Mouse (Mus musculus) heart, embryonic 12.5 days (tissue): ENCODE results near the gene Gng12. TPM values are rescaled to one million over a fixed set of nuclear protein-coding genes. Genes with fewer than 3 reads are reported as not detected.
"Not testable (repeated sequence)": the region's sequence is repeated elsewhere in the genome, so short reads cannot be mapped to it uniquely, and the experiment has no call there.

ENCODE experiments used
- ATAC-seq: fragments of 200-750 bp; cut with Nextera tagmentation; 2 replicates; pipeline ENCODE4 v1.8.0; 2017; ENCODE audit warnings: moderate TSS enrichment, moderate library complexity; ENCODE audit not compliant: insufficient number of reproducible peaks, low FRiP score
- H3K27ac ChIP-seq: fragments of 300-500 bp; sonication (generic); 2 replicates; pipeline ENCODE4 v1.5.1; 2016; ENCODE audit warnings: mild to moderate bottlenecking, moderate library complexity; ENCODE audit not compliant: poor library complexity, severe bottlenecking
- H3K27me3 ChIP-seq: fragments of 300-500 bp; sonication (generic); replicated peaks from 2 replicates; pipeline ENCODE4 v1.6.1; 2016; ENCODE audit warnings: mild to moderate bottlenecking, moderate library complexity
- H3K36me3 ChIP-seq: fragments of 300-500 bp; sonication (generic); 2 replicates; pipeline ENCODE4 v1.6.1; 2016; ENCODE audit warnings: mild to moderate bottlenecking, moderate library complexity
- H3K4me1 ChIP-seq: fragments of 300-500 bp; sonication (generic); replicated peaks from 2 replicates; pipeline ENCODE4 v1.6.1; 2016; ENCODE audit warnings: mild to moderate bottlenecking
- H3K4me2 ChIP-seq: fragments of 300-500 bp; sonication (generic); 2 replicates; pipeline ENCODE4 v1.6.1; 2016; ENCODE audit warnings: mild to moderate bottlenecking, moderate library complexity
- H3K4me3 ChIP-seq: fragments of 300-500 bp; sonication (generic); 2 replicates; pipeline ENCODE4 v1.5.1; 2016; ENCODE audit warnings: mild to moderate bottlenecking
- H3K9ac ChIP-seq: fragments of 300-500 bp; sonication (generic); 2 replicates; pipeline ENCODE4 v1.6.1; 2016; ENCODE audit warnings: mild to moderate bottlenecking, moderate library complexity
- H3K9me3 ChIP-seq: fragments of 300-500 bp; sonication (generic); replicated peaks from 2 replicates; pipeline ENCODE4 v1.6.1; 2016; ENCODE audit warnings: mild to moderate bottlenecking, moderate library complexity
- WGBS: fragments of 180-500 bp; shearing (Covaris S2); methylation state at CpG from one replicate; pipeline ENCODE4 v1.1.7; 2016; 5-methylcytosine and 5-hydroxymethylcytosine counted together
- polyA plus RNA-seq: library from polyadenylated mRNA; unstranded; fragments of >200 nt; fragmentation: Nextera tagmentation; extraction: Ambion mirVana; gene quantifications from 2 replicates; pipeline ENCODE4 v1.2.1, GENCODE M21; 2016

The Gng12 gene
- polyA plus RNA-seq, 1 experiment from 2014 or later = 73.7 TPM

DNA sequence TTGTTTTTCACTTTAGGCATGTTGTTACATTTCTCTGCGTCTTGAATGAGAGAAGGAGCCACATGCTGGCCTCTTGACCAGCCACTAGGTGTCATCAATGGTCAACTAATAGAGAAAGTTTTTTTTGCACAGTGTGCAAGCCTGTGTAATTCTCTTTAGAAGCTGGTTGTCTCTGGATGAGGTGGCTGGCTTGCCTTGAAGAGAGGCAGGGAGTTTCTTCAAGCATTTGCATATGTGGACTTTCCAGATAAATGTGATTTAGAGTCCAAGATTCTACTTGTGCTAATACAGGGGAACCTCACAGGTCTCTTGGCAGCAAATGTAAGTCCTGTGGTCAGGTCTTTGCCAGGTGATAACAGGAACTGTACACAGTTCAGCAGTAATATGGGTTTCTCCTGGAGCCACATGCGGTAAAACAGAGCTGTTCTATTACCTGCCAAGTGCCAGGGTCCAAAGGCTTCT lies 66.4 kb downstream of the Gng12 start:
- peak; percentile 61; the same call in 1 of the 2 replicates for ATAC-seq
- no peaks in the 10 kb centered on the region for H3K9me3 ChIP-seq
- H3K4me3 ChIP-seq = no peak overlapping the region
- H3K4me1 ChIP-seq = peaks cover 56% of the 10 kb centered on the region
- H3K9ac ChIP-seq = no peak overlapping the region
- no peak overlapping the region for H3K4me2 ChIP-seq
- no peak overlapping the region for H3K27ac ChIP-seq
- 19% methylated on average over 2 of the region's 2 CpGs for WGBS
- H3K27me3 ChIP-seq = no peaks in the 10 kb centered on the region
- H3K36me3 ChIP-seq = no peaks in the 10 kb centered on the region

GRCm38 (mm10) chr6:66963068-66963467 lies 66.9 kb downstream of the Gng12 start:
- 76% methylated on average over 1 of the region's 1 CpGs for WGBS
- Histone ChIP-seq H3K27me3 (no peaks in the 10 kb centered on the region), H3K9ac (no peak overlapping the region), H3K4me2 (no peak overlapping the region), H3K36me3 (no peaks in the 10 kb centered on the region), H3K4me1 (peaks cover 60% of the 10 kb centered on the region), H3K27ac (no peak overlapping the region), H3K9me3 (no peaks in the 10 kb centered on the region), H3K4me3 (no peak overlapping the region)
- no peak for ATAC-seq

DNA sequence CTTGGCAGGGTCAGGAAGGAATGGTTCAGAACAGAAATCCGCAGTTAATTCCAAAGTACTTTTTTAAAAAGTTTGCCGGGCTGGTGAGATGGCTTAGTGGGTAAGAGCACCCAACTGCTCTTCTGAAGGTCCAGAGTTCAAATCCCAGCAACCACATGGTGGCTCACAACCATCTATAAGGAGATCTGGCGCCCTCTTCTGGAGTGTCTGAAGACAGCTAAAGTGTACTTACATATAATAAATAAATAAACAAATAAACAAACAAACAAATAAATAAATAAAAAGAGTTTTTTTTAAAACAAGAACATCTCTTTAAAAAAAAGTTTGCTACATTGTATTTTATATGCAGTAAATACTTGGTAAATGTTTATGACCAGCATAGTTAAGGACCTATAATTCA lies 67.5 kb downstream of the Gng12 start:
- not testable (repeated sequence) for H3K4me2 ChIP-seq, H3K9ac ChIP-seq, H3K27ac ChIP-seq, H3K36me3 ChIP-seq, H3K27me3 ChIP-seq, H3K4me3 ChIP-seq, ATAC-seq, H3K9me3 ChIP-seq
- H3K4me1 ChIP-seq = peaks cover 63% of the 10 kb centered on the region
- WGBS = 77% methylated on average over 3 of the region's 3 CpGs

DNA sequence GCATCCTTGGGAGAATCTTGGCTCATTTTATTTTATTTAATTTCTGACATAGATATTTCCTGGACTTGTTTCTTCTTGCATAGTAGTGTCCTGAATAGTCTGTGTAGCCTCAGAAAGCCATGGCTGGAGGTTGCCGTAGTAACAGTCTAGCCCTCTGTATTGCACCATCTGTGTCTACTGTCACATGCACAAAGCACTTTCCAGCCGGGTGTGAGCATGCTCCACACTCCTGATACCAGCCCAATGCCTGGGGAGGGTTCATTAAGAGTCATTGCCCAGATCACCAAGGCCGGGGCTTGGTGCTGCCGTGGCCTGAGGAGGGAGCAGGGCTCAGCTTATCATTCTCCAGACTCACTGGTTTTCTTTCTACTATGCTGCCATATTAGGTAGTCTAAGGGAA lies 68.0 kb downstream of the Gng12 start:
- no peak for ATAC-seq

DNA sequence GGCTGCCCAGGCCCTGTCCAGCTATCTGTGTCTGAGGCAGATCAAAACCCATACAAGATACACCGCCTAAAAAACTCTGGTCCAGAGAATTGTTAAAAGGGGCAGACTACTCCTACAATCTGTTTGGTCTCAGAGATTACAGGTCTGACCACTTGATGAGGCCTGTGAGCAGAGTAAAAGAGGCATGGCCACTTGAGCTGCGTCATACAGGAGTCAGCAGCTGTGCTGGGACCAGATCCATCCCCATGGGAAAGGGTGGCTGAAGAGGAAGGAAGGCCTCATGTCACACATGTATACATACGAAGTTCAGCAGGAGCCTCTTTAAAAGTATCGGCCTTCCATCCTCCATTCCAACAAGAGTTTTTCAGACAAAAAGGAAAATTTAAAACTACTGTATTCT lies 69.0 kb downstream of the Gng12 start:
- H3K4me3 ChIP-seq = no peak overlapping the region
- H3K27ac ChIP-seq = no peak overlapping the region
- H3K9me3 ChIP-seq = no peaks in the 10 kb centered on the region
- H3K4me2 ChIP-seq = no peak overlapping the region
- no peaks in the 10 kb centered on the region for H3K27me3 ChIP-seq
- ATAC-seq = no peak
- WGBS = 65% methylated on average over 4 of the region's 4 CpGs
- peaks cover 58% of the 10 kb centered on the region for H3K4me1 ChIP-seq
- H3K9ac ChIP-seq = no peak overlapping the region
- H3K36me3 ChIP-seq = no peaks in the 10 kb centered on the region

More for the DNA sequence above, 68.0 kb downstream of the Gng12 start:
- Histone ChIP-seq H3K27ac (no peak overlapping the region), H3K9me3 (no peaks in the 10 kb centered on the region), H3K4me3 (no peak overlapping the region), H3K4me1 (peaks cover 63% of the 10 kb centered on the region), H3K27me3 (no peaks in the 10 kb centered on the region), H3K4me2 (no peak overlapping the region), H3K9ac (no peak overlapping the region), H3K36me3 (no peaks in the 10 kb centered on the region)
- 52% methylated on average over 4 of the region's 4 CpGs for WGBS

DNA sequence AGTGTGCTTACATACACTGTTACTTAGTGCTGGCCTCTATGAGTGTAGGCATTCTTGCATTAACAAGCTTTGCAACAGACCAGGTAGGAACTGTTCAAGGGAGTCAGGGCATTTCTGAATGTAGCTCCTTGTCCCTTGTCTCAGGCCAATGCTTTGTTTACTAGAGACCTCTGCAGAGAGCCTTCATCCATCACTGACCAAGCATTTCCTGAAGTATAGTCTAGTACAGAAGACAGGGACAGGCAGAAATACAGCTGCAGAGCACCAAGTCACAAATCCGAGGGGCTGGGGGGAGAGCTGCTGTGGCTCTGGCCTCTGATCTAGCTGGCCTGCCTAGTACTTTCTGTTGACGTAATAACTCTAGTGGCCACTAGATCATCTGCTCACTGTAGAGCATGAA lies 71.6 kb downstream of the Gng12 start:
- WGBS = 30% methylated on average over 2 of the region's 2 CpGs
- Histone ChIP-seq H3K4me1 (peaks cover 59% of the 10 kb centered on the region), H3K4me3 (no peak overlapping the region), H3K27me3 (no peaks in the 10 kb centered on the region), H3K27ac (no peak overlapping the region), H3K9me3 (no peaks in the 10 kb centered on the region), H3K36me3 (no peaks in the 10 kb centered on the region), H3K4me2 (no peak overlapping the region), H3K9ac (no peak overlapping the region)
- ATAC-seq = no peak

GRCm38 (mm10) chr6:66969446-66969845 lies 73.2 kb downstream of the Gng12 start:
- Histone ChIP-seq H3K4me3 (no peak overlapping the region), H3K36me3 (no peaks in the 10 kb centered on the region), H3K4me2 (no peak overlapping the region), H3K4me1 (peaks cover 58% of the 10 kb centered on the region), H3K9ac (no peak overlapping the region), H3K9me3 (no peaks in the 10 kb centered on the region), H3K27ac (no peak overlapping the region), H3K27me3 (no peaks in the 10 kb centered on the region)
- no peak for ATAC-seq
- 69% methylated on average over 3 of the region's 3 CpGs for WGBS

- 71% methylated on average over 8 of the region's 8 CpGs for whole genome bisulfite sequencing
- Histone ChIP-seq H3K36me3 (no peaks in the 10 kb centered on the region), H3K4me2 (no peak overlapping the region), H3K27ac (no peak overlapping the region), H3K9me3 (no peaks in the 10 kb centered on the region), H3K4me1 (peaks cover 29% of the 10 kb centered on the region), H3K9ac (no peak overlapping the region), H3K4me3 (no peak overlapping the region), H3K27me3 (no peaks in the 10 kb centered on the region)
- no peak for ATAC-seq
These were observed 76.1 kb downstream of the Gng12 start for GRCm38 (mm10) chr6:66972300-66972699.

DNA sequence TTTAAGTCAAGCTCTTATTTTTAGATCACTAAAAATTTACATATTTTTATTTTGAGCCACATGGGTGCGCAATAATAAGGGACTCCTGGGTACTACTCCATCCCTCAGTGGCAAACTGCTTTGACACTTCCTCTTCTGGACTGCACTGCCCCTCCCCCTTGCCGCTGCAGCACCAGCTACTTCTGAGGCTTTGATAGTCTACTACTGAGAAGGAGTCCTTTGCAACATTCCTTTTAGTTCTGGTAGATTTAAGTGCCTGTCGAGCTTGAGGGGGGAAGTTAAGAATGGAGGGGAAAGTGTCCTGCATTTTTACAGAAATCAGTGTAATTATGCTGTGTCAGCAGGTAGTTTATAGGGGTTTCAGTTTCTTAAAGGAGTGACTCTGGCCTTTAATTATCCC lies 77.0 kb downstream of the Gng12 start:
- no peak overlapping the region for H3K9ac ChIP-seq
- H3K27me3 ChIP-seq = no peaks in the 10 kb centered on the region
- no peaks in the 10 kb centered on the region for H3K9me3 ChIP-seq
- peaks cover 20% of the 10 kb centered on the region for H3K4me1 ChIP-seq
- WGBS = 25% methylated on average over 3 of the region's 3 CpGs
- H3K27ac ChIP-seq = no peak overlapping the region
- H3K36me3 ChIP-seq = no peaks in the 10 kb centered on the region
- ATAC-seq = no peak
- no peak overlapping the region for H3K4me3 ChIP-seq
- no peak overlapping the region for H3K4me2 ChIP-seq

- Histone ChIP-seq H3K4me3 (no peak overlapping the region), H3K27ac (no peak overlapping the region), H3K9ac (no peak overlapping the region), H3K9me3 (no peaks in the 10 kb centered on the region), H3K27me3 (no peaks in the 10 kb centered on the region), H3K36me3 (no peaks in the 10 kb centered on the region), H3K4me1 (peaks cover 24% of the 10 kb centered on the region), H3K4me2 (no peak overlapping the region)
- no peak for ATAC-seq
- 80% methylated on average over 4 of the region's 4 CpGs for WGBS
These were observed 79.3 kb downstream of the Gng12 start for GRCm38 (mm10) chr6:66975522-66975921.

DNA sequence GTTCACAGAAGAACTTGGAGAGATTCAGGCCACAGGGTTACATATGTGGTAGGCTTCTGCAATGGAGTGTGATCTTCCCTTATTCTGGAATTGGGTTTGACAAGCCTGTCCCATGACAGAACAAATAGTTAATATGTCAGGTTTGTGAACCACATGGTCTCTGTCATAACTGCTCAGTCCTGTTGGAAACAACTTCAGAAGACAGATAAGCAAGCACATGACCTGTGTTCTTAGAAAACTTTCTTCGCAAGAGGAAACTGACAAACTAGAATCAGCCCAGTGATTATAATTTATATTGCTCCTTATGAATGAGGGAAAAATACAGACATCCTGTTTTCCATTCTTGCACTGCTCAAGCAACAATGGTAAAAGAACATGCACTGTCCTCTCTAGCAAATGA lies 83.0 kb downstream of the Gng12 start:
- H3K4me2 ChIP-seq = no peak overlapping the region
- H3K9ac ChIP-seq = no peak overlapping the region
- no peaks in the 10 kb centered on the region for H3K9me3 ChIP-seq
- H3K36me3 ChIP-seq = no peaks in the 10 kb centered on the region
- H3K4me1 ChIP-seq = 0 out of 2 replicates have a peak, but pooled peaks cover 6% of the 10 kb centered on the region
- no peak for ATAC-seq
- H3K4me3 ChIP-seq = no peak overlapping the region
- H3K27ac ChIP-seq = no peak overlapping the region
- WGBS = 48% methylated on average over 1 of the region's 1 CpGs
- no peaks in the 10 kb centered on the region for H3K27me3 ChIP-seq

DNA sequence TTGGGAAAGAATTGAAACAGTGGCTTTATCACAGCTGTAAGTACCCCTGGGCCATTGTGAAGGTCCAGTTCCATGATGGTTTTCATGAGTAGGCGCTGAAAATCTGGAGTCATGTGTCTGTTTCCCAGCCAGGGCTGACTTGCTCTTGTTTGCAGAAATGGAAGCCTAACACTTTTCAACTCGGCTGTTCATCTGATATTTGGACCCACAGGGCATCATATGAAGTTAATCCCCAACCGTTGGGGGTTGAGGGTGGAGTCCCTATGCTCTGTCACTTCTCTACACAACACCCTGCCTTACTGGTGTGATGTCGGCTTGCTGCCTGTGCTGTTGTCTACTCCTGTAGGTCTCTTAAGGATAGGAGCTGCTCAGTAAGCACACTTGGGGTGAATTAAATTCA lies 83.8 kb downstream of the Gng12 start:
- no peaks in the 10 kb centered on the region for H3K36me3 ChIP-seq
- H3K4me2 ChIP-seq = no peak overlapping the region
- H3K4me1 ChIP-seq = peaks cover 10% of the 10 kb centered on the region
- H3K9me3 ChIP-seq = no peaks in the 10 kb centered on the region
- no peak overlapping the region for H3K9ac ChIP-seq
- no peak overlapping the region for H3K4me3 ChIP-seq
- no peaks in the 10 kb centered on the region for H3K27me3 ChIP-seq
- no peak overlapping the region for H3K27ac ChIP-seq
- ATAC-seq = no peak
- WGBS = 77% methylated on average over 4 of the region's 4 CpGs
